Mouse (Mus musculus): ENCODE data around the gene Ncdn. TPM values are rescaled to one million over a fixed set of nuclear protein-coding genes. Genes with fewer than 3 reads are reported as not detected.

The Ncdn gene
- 25.8 and 26.3 TPM in 2 replicates for total RNA-seq (2012; rRNA removed)

- H3K27ac ChIP-seq (ENCODE audit: insufficient read depth, low read depth, low read length, poor library complexity, severe bottlenecking), result peak within 1 kb of the TSS; percentile 52
- H3K36me3 ChIP-seq (ENCODE audit: control insufficient read depth, insufficient read depth, low read length, poor library complexity, severe bottlenecking), result peaks cover 12% of the 10 kb centered on the region
- H3K9ac ChIP-seq (ENCODE audit: insufficient read depth, low read depth, low read length, poor library complexity, severe bottlenecking), result peak within 1 kb of the TSS; percentile 86
- peak; percentile 77 for TF ChIP-seq CHD2 (IDR thresholded peaks at IDR 0.05; ENCODE audit: low read depth, low read length)
- peak; percentile 92 for TF ChIP-seq HCFC1 (IDR thresholded peaks at IDR 0.05; ENCODE audit: borderline replicate concordance, insufficient read depth, low read length)
- no peak for TF ChIP-seq ZNF384 (IDR thresholded peaks at IDR 0.05; ENCODE audit: low read depth, low read length)
- peak within 1 kb of the TSS; percentile 76 to 78 for H3K4me3 ChIP-seq (ENCODE audit: insufficient read depth in 1 of 2, low read depth in 1 of 2, low read length in 2 of 2, poor library complexity in 1 of 2, severe bottlenecking in 1 of 2)
- H3K9me3 ChIP-seq (ENCODE audit: control insufficient read depth, insufficient read depth, low read depth, low read length), result no peaks in the 10 kb centered on the region
- peaks cover 0 to 7% of the 10 kb centered on the region in 2 experiments; a peak in 1 of 4 replicates for H3K4me1 ChIP-seq (ENCODE audit: control insufficient read depth in 2 of 2, insufficient read depth in 2 of 2, low read length in 2 of 2, poor library complexity in 1 of 2)
- in situ Hi-C loops (cut with MboI; ENCODE audit: low sequenced_read_pairs in 2 of 2, unreplicated experiment in 2 of 2), result no loop called here
- peak; percentile 92 for DNase-seq (ENCODE audit: low read depth, low spot score)
Measured at GRCm38 (mm10) chr4:126753268-126754230, at the start of gene Ncdn, which contains the start of gene AU040320. Gene Ncdn, minus strand, starts transcription at chr4:126753438. Gene AU040320, plus strand, starts transcription at chr4:126753544.

- no peak overlapping the region for H3K9ac ChIP-seq (ENCODE audit: insufficient read depth, low read depth, low read length, poor library complexity, severe bottlenecking)
- H3K27ac ChIP-seq (ENCODE audit: insufficient read depth, low read depth, low read length, poor library complexity, severe bottlenecking), result no peak overlapping the region
- H3K4me1 ChIP-seq (ENCODE audit: control insufficient read depth in 2 of 2, insufficient read depth in 2 of 2, low read length in 2 of 2, poor library complexity in 1 of 2), result peaks cover 0 to 9% of the 10 kb centered on the region in 2 experiments; a peak in 2 of 4 replicates
- H3K9me3 ChIP-seq (ENCODE audit: control insufficient read depth, insufficient read depth, low read depth, low read length), result no peaks in the 10 kb centered on the region
- no peak overlapping the region for H3K4me3 ChIP-seq (ENCODE audit: insufficient read depth in 1 of 2, low read depth in 1 of 2, low read length in 2 of 2, poor library complexity in 1 of 2, severe bottlenecking in 1 of 2)
- no peak for DNase-seq (ENCODE audit: low read depth, low spot score)
- in situ Hi-C loops (cut with MboI; ENCODE audit: low sequenced_read_pairs in 2 of 2, unreplicated experiment in 2 of 2), result no loop called here
- TF ChIP-seq ZC3H11A (IDR thresholded peaks at IDR 0.05; ENCODE audit: borderline replicate concordance, low read depth, low read length), result no peak
- TF ChIP-seq HCFC1 (IDR thresholded peaks at IDR 0.05; ENCODE audit: borderline replicate concordance, insufficient read depth, low read length), result no peak
- TF ChIP-seq ZNF384 (IDR thresholded peaks at IDR 0.05; ENCODE audit: low read depth, low read length), result no peak
- no peak for TF ChIP-seq CHD2 (IDR thresholded peaks at IDR 0.05; ENCODE audit: low read depth, low read length)
- no peak for TF ChIP-seq MAFK (IDR thresholded peaks at IDR 0.05; ENCODE audit: insufficient read depth, low read depth, low read length)
- no peaks in the 10 kb centered on the region for H3K36me3 ChIP-seq (ENCODE audit: control insufficient read depth, insufficient read depth, low read length, poor library complexity, severe bottlenecking)
Measured at GRCm38 (mm10) chr4:126802174-126802573, 48.9 kb upstream of the Ncdn start.

GRCm38 (mm10) chr4:126792341-126793102 lies 39.3 kb upstream of the Ncdn start:
- no peak for DNase-seq (ENCODE audit: low read depth, low spot score)
- in situ Hi-C loops (cut with MboI; ENCODE audit: low sequenced_read_pairs in 2 of 2, unreplicated experiment in 2 of 2), result no loop called here
- Histone ChIP-seq H3K9me3 (ENCODE audit: control insufficient read depth, insufficient read depth, low read depth, low read length) (no peaks in the 10 kb centered on the region), H3K36me3 (ENCODE audit: control insufficient read depth, insufficient read depth, low read length, poor library complexity, severe bottlenecking) (no peaks in the 10 kb centered on the region), H3K4me1 (ENCODE audit: control insufficient read depth in 2 of 2, insufficient read depth in 2 of 2, low read length in 2 of 2, poor library complexity in 1 of 2) (no peaks in the 10 kb centered on the region), H3K9ac (ENCODE audit: insufficient read depth, low read depth, low read length, poor library complexity, severe bottlenecking) (no peak overlapping the region), H3K4me3 (ENCODE audit: insufficient read depth in 1 of 2, low read depth in 1 of 2, low read length in 2 of 2, poor library complexity in 1 of 2, severe bottlenecking in 1 of 2) (no peak overlapping the region), H3K27ac (ENCODE audit: insufficient read depth, low read depth, low read length, poor library complexity, severe bottlenecking) (no peak overlapping the region)
- TF ChIP-seq MAFK (IDR thresholded peaks at IDR 0.05; ENCODE audit: insufficient read depth, low read depth, low read length), result no peak

- TF ChIP-seq ZC3H11A (IDR thresholded peaks at IDR 0.05; ENCODE audit: borderline replicate concordance, low read depth, low read length), result no peak
- no peak for TF ChIP-seq HCFC1 (IDR thresholded peaks at IDR 0.05; ENCODE audit: borderline replicate concordance, insufficient read depth, low read length)
- TF ChIP-seq MAFK (IDR thresholded peaks at IDR 0.05; ENCODE audit: insufficient read depth, low read depth, low read length), result no peak
- TF ChIP-seq ZNF384 (IDR thresholded peaks at IDR 0.05; ENCODE audit: low read depth, low read length), result no peak
- no peak for TF ChIP-seq CHD2 (IDR thresholded peaks at IDR 0.05; ENCODE audit: low read depth, low read length)
- no peaks in the 10 kb centered on the region for H3K36me3 ChIP-seq (ENCODE audit: control insufficient read depth, insufficient read depth, low read length, poor library complexity, severe bottlenecking)
- H3K4me1 ChIP-seq (ENCODE audit: control insufficient read depth in 2 of 2, insufficient read depth in 2 of 2, low read length in 2 of 2, poor library complexity in 1 of 2), result no peaks in the 10 kb centered on the region
- no peaks in the 10 kb centered on the region for H3K9me3 ChIP-seq (ENCODE audit: control insufficient read depth, insufficient read depth, low read depth, low read length)
- no peak for DNase-seq (ENCODE audit: low read depth, low spot score)
- in situ Hi-C loops (cut with MboI; ENCODE audit: low sequenced_read_pairs in 2 of 2, unreplicated experiment in 2 of 2), result no loop called here
- no peak overlapping the region for H3K9ac ChIP-seq (ENCODE audit: insufficient read depth, low read depth, low read length, poor library complexity, severe bottlenecking)
- no peak overlapping the region for H3K27ac ChIP-seq (ENCODE audit: insufficient read depth, low read depth, low read length, poor library complexity, severe bottlenecking)
- H3K4me3 ChIP-seq (ENCODE audit: insufficient read depth in 1 of 2, low read depth in 1 of 2, low read length in 2 of 2, poor library complexity in 1 of 2, severe bottlenecking in 1 of 2), result no peak overlapping the region
Measured at GRCm38 (mm10) chr4:126782996-126783395, 29.8 kb upstream of the Ncdn start.

All from ES-E14 (cell line).